In the genomic region with DNA sequence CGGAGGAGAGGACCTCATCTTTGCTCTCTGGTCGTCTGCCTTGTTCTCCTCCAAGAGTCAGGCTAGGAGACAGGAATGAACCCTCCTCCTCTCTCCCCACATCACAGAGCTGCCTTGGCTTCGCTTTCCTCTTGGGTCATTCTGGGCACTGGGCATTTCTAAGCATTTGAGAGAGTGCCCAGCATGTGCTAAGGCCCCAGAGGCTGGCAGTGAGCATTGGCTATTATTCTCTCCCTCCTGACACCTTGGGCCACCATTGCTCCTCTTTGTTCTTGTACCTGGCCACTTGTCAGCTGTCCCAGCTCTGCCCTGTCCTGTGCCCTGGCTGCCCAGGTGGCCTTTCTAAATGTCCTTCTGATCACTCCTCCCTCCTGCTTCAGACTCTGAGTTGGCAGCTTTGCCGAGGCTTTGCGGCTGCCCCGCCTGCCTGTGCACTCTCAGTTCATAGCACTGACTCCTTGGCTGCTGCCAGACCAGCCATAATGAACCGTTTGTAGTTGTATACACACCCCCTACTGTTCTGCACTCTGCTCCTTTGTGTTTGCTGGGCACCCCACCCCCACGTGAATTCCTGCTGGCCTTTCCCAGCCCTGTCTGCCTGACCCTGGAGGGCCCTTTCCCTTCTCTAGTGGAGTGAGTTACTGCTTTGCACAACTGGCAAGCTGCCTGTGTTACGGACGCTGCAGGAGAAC, we compare ENCODE assay signal across 8 mouse cellular contexts.
DNase-seq lines count a peak whose midpoint lies in the region; ATAC-seq and TF ChIP-seq lines count a peak whose summit lies in the region.

No protein-coding gene starts in this region.

- no peak overlapping the region for H3K4me3 ChIP-seq in gastrocnemius, adult 2 months
- H3K4me3 ChIP-seq in heart, embryonic 10.5 days: no peak overlapping the region
- no peak overlapping the region for H3K4me3 ChIP-seq in kidney, embryonic 14.5 days (ENCODE audit: low read length)
- H3K4me3 ChIP-seq in limb, embryonic 12.5 days (replicated peaks): no peak overlapping the region
- no peak overlapping the region for H3K4me3 ChIP-seq in midbrain, embryonic 14.5 days (replicated peaks; ENCODE audit: low read depth, low read length)

- WGBS in heart, embryonic 10.5 days: 46% methylated on average over 10 of the region's 10 CpGs
- WGBS in kidney, embryonic 14.5 days: 34% methylated on average over 10 of the region's 10 CpGs
- WGBS in limb, embryonic 12.5 days: 31% methylated on average over 10 of the region's 10 CpGs
- WGBS in midbrain, embryonic 14.5 days: 20% methylated on average over 10 of the region's 10 CpGs

- H3K4me1 ChIP-seq in heart, embryonic 10.5 days: peaks cover 35% of the 10 kb centered on the region
- peaks cover 23% of the 10 kb centered on the region; the same call in 1 of the 2 replicates for H3K4me1 ChIP-seq in kidney, embryonic 14.5 days (ENCODE audit: control insufficient read depth, insufficient read depth, low read length)
- peaks cover 15% of the 10 kb centered on the region for H3K4me1 ChIP-seq in limb, embryonic 12.5 days (replicated peaks)
- H3K4me1 ChIP-seq in midbrain, embryonic 14.5 days (ENCODE audit: control insufficient read depth, insufficient read depth, low read length): peaks cover 17% of the 10 kb centered on the region

- intact Hi-C loops in gastrocnemius, adult 2 months (cut with DNase I): no loop called here

- H3K27ac ChIP-seq in gastrocnemius, adult 2 months: 0 out of 2 replicates have a peak overlapping the region, but pooled peaks have one; percentile 12
- peak overlapping the region; percentile 81 for H3K27ac ChIP-seq in heart, embryonic 10.5 days
- H3K27ac ChIP-seq in kidney, embryonic 14.5 days (ENCODE audit: low read depth, low read length): peak overlapping the region; percentile 18; the same call in 1 of the 2 replicates
- H3K27ac ChIP-seq in limb, embryonic 12.5 days: peak overlapping the region; percentile 69
- H3K27ac ChIP-seq in midbrain, embryonic 14.5 days (replicated peaks; ENCODE audit: low read depth, low read length): peak overlapping the region; percentile 55

- ATAC-seq in kidney, embryonic 14.5 days (ENCODE audit: low FRiP score, low TSS enrichment): peak; percentile 78
- peak; percentile 85 for ATAC-seq in limb, embryonic 12.5 days (ENCODE audit: insufficient number of reproducible peaks, insufficient read depth, low FRiP score, low TSS enrichment, low read depth)
- ATAC-seq in midbrain, embryonic 14.5 days (ENCODE audit: low FRiP score, low TSS enrichment): peak; percentile 43; the same call in 1 of the 2 replicates

- TF ChIP-seq CTCF in gastrocnemius, adult 2 months (IDR thresholded peaks at IDR 0.05): no peak

- no peaks in the 10 kb centered on the region for H3K9me3 ChIP-seq in heart, embryonic 10.5 days
- H3K9me3 ChIP-seq in kidney, embryonic 14.5 days (ENCODE audit: control insufficient read depth, low read length): no peaks in the 10 kb centered on the region
- no peaks in the 10 kb centered on the region for H3K9me3 ChIP-seq in limb, embryonic 12.5 days
- no peaks in the 10 kb centered on the region for H3K9me3 ChIP-seq in midbrain, embryonic 14.5 days (ENCODE audit: control insufficient read depth, low read length)

- H3K27me3 ChIP-seq in heart, embryonic 10.5 days (ENCODE audit: insufficient read depth, poor library complexity, severe bottlenecking): no peaks in the 10 kb centered on the region
- H3K27me3 ChIP-seq in kidney, embryonic 14.5 days (ENCODE audit: control insufficient read depth, insufficient read depth, low read length): no peaks in the 10 kb centered on the region
- no peaks in the 10 kb centered on the region for H3K27me3 ChIP-seq in limb, embryonic 12.5 days
- no peaks in the 10 kb centered on the region for H3K27me3 ChIP-seq in midbrain, embryonic 14.5 days (ENCODE audit: control insufficient read depth, insufficient read depth, low read length)

- peak; percentile 19 for DNase-seq in gastrocnemius, adult 2 months
- DNase-seq in gastrocnemius, adult 8-10 months (ENCODE audit: low spot score in 2 of 2): no peak
- DNase-seq in embryo, embryonic 11.5 days (ENCODE audit: low read depth, low spot score): peak; percentile 37
- no peak for DNase-seq in heart, embryonic 10.5 days (ENCODE audit: low spot score)
- peak; percentile 47 for DNase-seq in midbrain, embryonic 14.5 days
- peak; percentile 34 for DNase-seq in yolk sac, embryonic 10.5 days (ENCODE audit: low spot score)

- no peak overlapping the region for H3K9ac ChIP-seq in kidney, embryonic 14.5 days (ENCODE audit: low read depth, low read length)
- no peak overlapping the region for H3K9ac ChIP-seq in limb, embryonic 12.5 days (replicated peaks)
- no peak overlapping the region for H3K9ac ChIP-seq in midbrain, embryonic 14.5 days (replicated peaks; ENCODE audit: low read length)

- peaks cover 12% of the 10 kb centered on the region; the same call in 1 of the 2 replicates for H3K36me3 ChIP-seq in heart, embryonic 10.5 days
- H3K36me3 ChIP-seq in kidney, embryonic 14.5 days (ENCODE audit: control insufficient read depth, insufficient read depth, low read length): 0 out of 2 replicates have a peak, but pooled peaks cover 6% of the 10 kb centered on the region
- peaks cover 56% of the 10 kb centered on the region for H3K36me3 ChIP-seq in limb, embryonic 12.5 days
- H3K36me3 ChIP-seq in midbrain, embryonic 14.5 days (ENCODE audit: control insufficient read depth, insufficient read depth, low read length): peaks cover 17% of the 10 kb centered on the region

- H3K4me2 ChIP-seq in kidney, embryonic 14.5 days (replicated peaks; ENCODE audit: low read depth, low read length): no peak overlapping the region
- H3K4me2 ChIP-seq in limb, embryonic 12.5 days: peak overlapping the region; percentile 6; the same call in 1 of the 2 replicates
- no peak overlapping the region for H3K4me2 ChIP-seq in midbrain, embryonic 14.5 days (ENCODE audit: low read length)

Comparison
In these comparisons a context has a peak if more than half of its experiments do, and no peak if none do; other contexts are left out.
1. DNase-seq: peak in gastrocnemius, adult 2 months (single experiment), embryo, embryonic 11.5 days (single experiment), midbrain, embryonic 14.5 days (single experiment) and yolk sac, embryonic 10.5 days (single experiment); none in gastrocnemius, adult 8-10 months (0 of 2) and heart, embryonic 10.5 days (single experiment).
2. H3K27ac ChIP-seq: peak in every context shown above with its lines; median percentile 81 in heart, embryonic 10.5 days; 69 in limb, embryonic 12.5 days; 55 in midbrain, embryonic 14.5 days; 18 in kidney, embryonic 14.5 days; 12 in gastrocnemius, adult 2 months.
3. Peak in every context shown above with its lines, with median percentiles within 50 percentile points of each other: ATAC-seq.